Mouse (Mus musculus) small intestine, adult 2 months (tissue): ENCODE measurements around the gene Tmem238. TPM values are rescaled to one million over a fixed set of nuclear protein-coding genes. Genes with fewer than 3 reads are reported as not detected.
A peak's percentile ranks its signal among the peaks of the same experiment; 100 is the strongest.

Source experiments
- H3K27ac ChIP-seq: fragments of 200-500 bp; 2 replicates; pipeline ENCODE4 v1.5.1; 2012; ENCODE audit warnings: low read depth, low read length, control low read depth, inconsistent platforms; ENCODE audit not compliant: insufficient read depth
- H3K27me3 ChIP-seq: fragments of 200-500 bp; 2 replicates; pipeline ENCODE4 v1.6.1; 2012; ENCODE audit warnings: mild to moderate bottlenecking, moderate library complexity, low read length, inconsistent platforms; ENCODE audit not compliant: control insufficient read depth, insufficient read depth
- H3K36me3 ChIP-seq: fragments of 200-500 bp; 2 replicates; pipeline ENCODE4 v1.6.1; 2012; ENCODE audit warnings: mild to moderate bottlenecking, low read length, control low read depth, inconsistent platforms; ENCODE audit not compliant: control insufficient read depth, insufficient read depth
- H3K4me1 ChIP-seq: fragments of 200-500 bp; 2 replicates; pipeline ENCODE4 v1.6.1; 2012; ENCODE audit warnings: low read length, inconsistent platforms, mixed read lengths; ENCODE audit not compliant: control insufficient read depth, insufficient read depth, insufficient read length
- H3K4me3 ChIP-seq: fragments of 200-500 bp; 2 replicates; pipeline ENCODE4 v1.5.1; 2012; ENCODE audit warnings: low read depth, mild to moderate bottlenecking, control low read depth, inconsistent platforms, low read length, moderate library complexity
- CTCF ChIP-seq: fragments of 200-500 bp; IDR thresholded peaks from 2 replicates; pipeline ENCODE4 v1.5.1; 2012; ENCODE audit warnings: low read depth, mild to moderate bottlenecking, control low read depth, inconsistent platforms, low read length, moderate library complexity, mixed read lengths; ENCODE audit not compliant: insufficient replicate concordance, insufficient read length; ENCODE audit errors: extremely low read depth
- POLR2A ChIP-seq: fragments of 200-500 bp; IDR thresholded peaks from 2 replicates; pipeline ENCODE4 v1.6.1; 2012; ENCODE audit warnings: low read depth, mild to moderate bottlenecking, control low read depth, inconsistent platforms, low read length, moderate library complexity
- WGBS: fragments of 180-500 bp; shearing (Covaris S2); methylation state at CpG from one replicate; pipeline ENCODE4 v1.1.7; 2018; 5-methylcytosine and 5-hydroxymethylcytosine counted together
- polyA plus RNA-seq: library from polyadenylated mRNA; depleted of rRNA; stranded (reverse); fragments of >200 nt; gene quantifications from 2 replicates; pipeline ENCODE4 v1.2.3, GENCODE M21; 2012

Tmem238 gene
- polyA plus RNA-seq, 1 experiment: 544 TPM

DNA sequence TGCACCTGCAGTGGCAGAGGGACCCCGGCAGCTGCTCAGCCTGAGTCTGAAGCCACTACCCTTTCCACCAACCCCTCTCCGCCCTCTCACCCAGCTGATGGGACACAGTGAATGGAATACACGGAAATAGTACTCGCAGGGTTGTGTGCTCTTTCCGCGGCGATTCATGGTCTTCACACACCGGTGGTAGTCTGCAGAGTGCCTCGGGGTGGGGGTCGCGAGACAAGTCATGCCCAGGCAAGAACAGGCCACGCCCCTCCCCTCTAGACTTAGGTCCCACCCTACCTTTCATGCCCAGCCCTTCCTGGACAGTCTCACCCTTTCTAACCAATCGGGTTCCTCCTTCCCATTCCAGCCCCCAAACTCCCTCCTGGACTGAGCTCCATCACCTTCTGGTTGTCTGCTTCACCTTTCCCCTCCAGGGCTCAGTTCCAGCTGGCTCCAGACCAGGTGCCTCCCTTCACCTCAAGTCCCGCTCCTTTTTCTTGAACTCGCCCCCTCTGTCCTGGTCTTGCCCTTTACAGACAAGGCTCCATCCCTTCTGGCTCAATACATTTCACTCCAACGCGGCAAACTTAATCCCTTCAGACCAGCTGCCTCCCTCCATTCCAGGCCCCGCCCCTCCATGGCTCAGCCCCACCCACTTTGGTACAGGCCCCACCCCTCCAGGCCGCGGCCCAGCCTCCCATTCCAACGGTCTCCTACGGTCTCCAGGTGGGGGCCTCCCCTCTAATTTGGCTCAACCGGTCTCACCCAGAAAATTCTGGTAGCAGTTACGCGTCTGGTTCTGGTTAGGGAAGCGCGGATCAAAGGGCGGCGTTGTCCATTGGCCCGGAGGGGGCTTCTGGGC is 37.3 kb downstream of the Tmem238 start:
- WGBS: 2% methylated on average over 30 of the region's 30 CpGs
- Histone ChIP-seq H3K27ac (no peak overlapping the region), H3K4me1 (peaks cover 17% of the 10 kb centered on the region), H3K4me3 (peak overlapping the region; percentile 58), H3K36me3 (no peaks in the 10 kb centered on the region; the same call in 1 of the 2 replicates), H3K27me3 (no peaks in the 10 kb centered on the region)
- TF ChIP-seq POLR2A: no peak
- TF ChIP-seq CTCF: no peak

GRCm38 (mm10) chr7:4749169-4749568 is 40.3 kb downstream of the Tmem238 start:
- Histone ChIP-seq H3K4me1 (peaks cover 16% of the 10 kb centered on the region), H3K27me3 (no peaks in the 10 kb centered on the region), H3K36me3 (peaks cover 14% of the 10 kb centered on the region), H3K4me3 (no peak overlapping the region), H3K27ac (peak overlapping the region; percentile 54)
- no peak for TF ChIP-seq POLR2A
- TF ChIP-seq CTCF: no peak
- 69% methylated on average over 2 of the region's 2 CpGs for WGBS

DNA sequence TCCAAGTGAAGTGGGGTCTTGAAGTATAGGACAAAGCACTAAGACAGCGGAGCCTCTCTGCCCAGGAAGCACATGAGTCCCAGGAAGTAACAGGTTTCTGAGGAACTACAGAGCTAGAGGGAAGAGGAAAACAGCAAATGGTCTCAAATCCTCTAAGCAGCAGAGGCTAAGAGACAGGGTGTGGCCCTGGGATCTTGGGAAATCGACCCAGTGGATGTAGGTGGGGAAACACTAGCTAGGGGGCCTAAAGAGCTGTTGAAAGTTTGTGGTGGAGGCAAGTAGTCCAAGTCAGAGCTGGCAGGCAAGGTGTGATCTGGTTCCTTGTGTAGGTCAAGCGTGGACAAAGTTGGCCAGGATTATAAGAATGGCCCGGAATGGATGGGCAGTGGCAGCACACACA is 41.1 kb downstream of the Tmem238 start:
- WGBS: 69% methylated on average over 4 of the region's 4 CpGs

DNA sequence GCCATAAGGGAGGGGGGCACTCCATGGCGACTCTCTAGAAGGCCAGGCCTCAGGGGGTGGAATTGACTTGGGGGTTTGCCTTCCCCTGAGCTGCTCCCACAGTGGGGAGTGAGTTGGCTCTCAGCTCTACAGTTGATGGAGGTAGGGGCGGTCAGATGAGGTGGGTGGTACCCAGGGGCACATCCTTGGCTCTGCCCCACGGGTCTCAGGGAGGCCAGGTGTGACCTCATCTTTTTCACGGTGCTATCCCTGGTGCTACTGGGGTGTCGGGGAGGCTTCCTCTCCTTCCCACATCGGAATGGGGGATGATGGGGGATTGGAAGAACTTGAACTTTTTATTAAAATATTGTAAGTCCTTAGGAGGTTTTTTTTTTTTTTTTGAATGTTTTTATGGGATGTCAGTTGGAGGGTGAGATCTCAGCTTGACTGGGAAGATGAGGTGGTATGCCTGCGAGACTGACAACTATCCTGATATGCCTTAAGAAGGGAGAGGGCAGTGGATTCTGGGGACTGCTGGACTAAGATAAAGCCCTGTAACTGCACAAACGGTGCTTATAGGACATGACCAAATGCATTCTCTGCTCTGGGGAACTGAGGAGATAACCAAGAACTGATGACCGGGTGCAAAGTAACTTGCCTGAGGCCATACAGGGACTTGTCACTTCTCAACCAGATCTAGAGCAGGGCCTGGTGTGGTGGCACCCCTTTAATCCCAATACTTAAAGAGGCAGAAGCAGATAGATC is 42.1 kb downstream of the Tmem238 start:
- Histone ChIP-seq H3K36me3 (peaks cover 26% of the 10 kb centered on the region), H3K27me3 (no peaks in the 10 kb centered on the region), H3K27ac (no peak overlapping the region), H3K4me1 (peaks cover 15% of the 10 kb centered on the region), H3K4me3 (no peak overlapping the region)
- WGBS: 76% methylated on average over 9 of the region's 9 CpGs
- no peak for TF ChIP-seq CTCF

More for the DNA sequence above, 41.1 kb downstream of the Tmem238 start:
- H3K4me1 ChIP-seq: peaks cover 16% of the 10 kb centered on the region
- H3K27me3 ChIP-seq: no peaks in the 10 kb centered on the region
- peak overlapping the region; percentile 78 for H3K27ac ChIP-seq
- no peak overlapping the region for H3K4me3 ChIP-seq
- H3K36me3 ChIP-seq: peaks cover 17% of the 10 kb centered on the region
- TF ChIP-seq POLR2A (no peak), CTCF (no peak)

DNA sequence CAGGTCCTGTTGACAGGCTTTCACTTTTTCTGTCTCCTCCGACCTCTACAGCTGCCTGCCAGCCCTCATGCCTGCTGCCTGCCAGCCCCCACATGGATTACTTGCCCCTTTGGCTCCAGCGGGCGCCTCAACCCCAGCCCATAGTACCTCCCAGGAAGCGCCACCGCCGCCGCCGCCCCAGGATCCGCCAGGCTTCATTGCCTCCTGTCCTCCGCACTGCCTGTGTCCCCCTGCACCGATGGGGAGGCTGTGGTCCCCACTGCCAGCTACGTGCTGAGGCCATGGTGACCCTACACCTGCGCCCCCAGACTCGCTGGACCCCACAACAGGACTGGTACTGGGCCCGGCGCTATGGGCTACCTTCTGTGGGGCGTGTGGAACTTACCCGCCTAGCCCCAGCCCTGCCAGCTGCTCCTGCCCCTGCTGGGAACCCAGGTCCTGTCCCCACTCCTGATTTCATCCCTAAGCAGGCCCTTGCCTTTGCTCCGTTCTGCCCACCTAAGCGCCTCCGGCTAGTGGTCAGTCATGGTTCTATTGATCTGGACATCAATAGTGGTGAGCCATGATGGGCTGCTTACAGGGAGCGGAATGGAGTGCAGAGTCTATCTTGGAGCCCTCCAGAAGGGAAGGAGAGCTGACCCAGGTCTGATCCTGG is 43.0 kb downstream of the Tmem238 start:
- TF ChIP-seq POLR2A: no peak
- TF ChIP-seq CTCF: no peak
- Histone ChIP-seq H3K27me3 (no peaks in the 10 kb centered on the region), H3K36me3 (peaks cover 32% of the 10 kb centered on the region), H3K4me1 (peaks cover 10% of the 10 kb centered on the region), H3K27ac (no peak overlapping the region), H3K4me3 (no peak overlapping the region)
- 93% methylated on average over 22 of the region's 22 CpGs for WGBS

DNA sequence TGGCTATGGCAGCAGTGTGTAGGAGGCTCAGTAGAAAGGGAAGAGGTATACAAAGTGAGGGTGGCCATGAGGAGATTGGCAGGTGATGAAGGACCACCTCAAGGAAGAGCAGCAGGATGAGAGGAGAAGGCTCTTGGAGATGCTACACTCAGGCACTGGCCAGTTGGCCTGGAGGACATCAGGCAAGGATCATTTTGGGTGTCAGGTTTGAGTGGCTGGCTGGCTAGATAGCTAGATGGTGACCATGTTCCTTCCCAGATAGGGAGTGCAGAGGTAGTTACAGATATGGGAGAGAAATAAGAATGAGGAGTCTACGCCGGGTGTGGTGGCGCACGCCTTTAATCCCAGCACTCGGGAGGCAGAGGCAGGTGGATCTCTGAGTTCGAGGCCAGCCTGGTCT is 44.6 kb downstream of the Tmem238 start:
- Histone ChIP-seq H3K4me1 (peaks cover 11% of the 10 kb centered on the region), H3K27me3 (no peaks in the 10 kb centered on the region), H3K4me3 (no peak overlapping the region), H3K27ac (no peak overlapping the region), H3K36me3 (peaks cover 32% of the 10 kb centered on the region)
- TF ChIP-seq POLR2A: no peak
- no peak for TF ChIP-seq CTCF
- WGBS: 94% methylated on average over 6 of the region's 6 CpGs

- TF ChIP-seq POLR2A (no peak), CTCF (no peak)
- Histone ChIP-seq H3K4me1 (peaks cover 14% of the 10 kb centered on the region), H3K4me3 (no peak overlapping the region), H3K36me3 (peaks cover 32% of the 10 kb centered on the region), H3K27ac (no peak overlapping the region), H3K27me3 (no peaks in the 10 kb centered on the region)
- WGBS: 75% methylated on average over 2 of the region's 2 CpGs
These were observed 46.1 kb downstream of the Tmem238 start for GRCm38 (mm10) chr7:4743354-4743753.
